Comparison of ENCODE assay signal across 9 mouse cellular contexts in genomic region chr2:127608234-127608633, GRCm38 (mm10). TPM values are rescaled to one million over a fixed set of nuclear protein-coding genes. Genes with fewer than 3 reads are reported as not detected.
DNase-seq lines count a peak whose midpoint lies in the region; ATAC-seq and TF ChIP-seq lines count a peak whose summit lies in the region.
"Had no signal": no experiment of that assay in that cellular context is flagged by ENCODE, and none has a peak within 500 bp of the region (broad histone marks: within the 10 kb centered on the region; RNA-seq: fewer than 3 reads in every experiment).

No protein-coding gene starts in this region.

- H3K4me3 ChIP-seq in forebrain, embryonic 14.5 days (ENCODE audit: low read depth, low read length): no peak overlapping the region
- H3K4me3 ChIP-seq in forebrain, embryonic 12.5 days (replicated peaks): no peak overlapping the region
- H3K4me3 ChIP-seq in midbrain, embryonic 13.5 days (replicated peaks): no peak overlapping the region
- H3K4me3 ChIP-seq in midbrain, embryonic 10.5 days: no peak overlapping the region
- H3K4me3 ChIP-seq in intestine, embryonic 16.5 days (ENCODE audit: low read length): no peak overlapping the region
- H3K4me3 ChIP-seq in thymus, adult 2 months (ENCODE audit: control insufficient read depth, insufficient read depth, low read length): no peak overlapping the region
- H3K4me3 ChIP-seq: neural tube, embryonic 12.5 days had no signal

- H3K27me3 ChIP-seq in forebrain, embryonic 14.5 days (replicated peaks; ENCODE audit: control insufficient read depth, insufficient read depth, low read length): no peaks in the 10 kb centered on the region
- no peaks in the 10 kb centered on the region for H3K27me3 ChIP-seq in forebrain, embryonic 12.5 days
- H3K27me3 ChIP-seq in midbrain, embryonic 13.5 days: no peaks in the 10 kb centered on the region
- no peaks in the 10 kb centered on the region for H3K27me3 ChIP-seq in midbrain, embryonic 10.5 days (ENCODE audit: low read depth, poor library complexity, severe bottlenecking)
- H3K27me3 ChIP-seq in intestine, embryonic 16.5 days (replicated peaks; ENCODE audit: control insufficient read depth, insufficient read depth, low read length): no peaks in the 10 kb centered on the region
- no peaks in the 10 kb centered on the region for H3K27me3 ChIP-seq in thymus, adult 2 months (ENCODE audit: control insufficient read depth, insufficient read depth, low read length)
- H3K27me3 ChIP-seq: neural tube, embryonic 12.5 days had no signal

- H3K36me3 ChIP-seq in forebrain, embryonic 14.5 days (ENCODE audit: control insufficient read depth, insufficient read depth, low read length): peaks cover 29% of the 10 kb centered on the region
- H3K36me3 ChIP-seq in forebrain, embryonic 12.5 days (replicated peaks): peaks cover 29% of the 10 kb centered on the region
- H3K36me3 ChIP-seq in midbrain, embryonic 13.5 days: peaks cover 35% of the 10 kb centered on the region
- peaks cover 37% of the 10 kb centered on the region for H3K36me3 ChIP-seq in midbrain, embryonic 10.5 days
- H3K36me3 ChIP-seq in intestine, embryonic 16.5 days (ENCODE audit: control insufficient read depth, insufficient read depth, low read length): peaks cover 7% of the 10 kb centered on the region
- H3K36me3 ChIP-seq in thymus, adult 2 months (ENCODE audit: control insufficient read depth, insufficient read depth, low read length): peaks cover 10% of the 10 kb centered on the region

- ATAC-seq in forebrain, embryonic 14.5 days: peak; percentile 32; the same call in 1 of the 2 replicates
- no peak; the same call in 1 of the 2 replicates for ATAC-seq in forebrain, embryonic 12.5 days (ENCODE audit: low FRiP score)
- ATAC-seq in midbrain, embryonic 13.5 days: 0 out of 2 replicates have a peak, but pooled peaks have one; percentile 30
- 0 out of 2 replicates have a peak, but pooled peaks have one; percentile 26 for ATAC-seq in intestine, embryonic 16.5 days

- no peaks in the 10 kb centered on the region for H3K4me1 ChIP-seq in forebrain, embryonic 14.5 days (ENCODE audit: control insufficient read depth, insufficient read depth, low read length)
- H3K4me1 ChIP-seq in forebrain, embryonic 12.5 days: peaks cover 9% of the 10 kb centered on the region
- 0 out of 2 replicates have a peak, but pooled peaks cover 3% of the 10 kb centered on the region for H3K4me1 ChIP-seq in midbrain, embryonic 13.5 days (replicated peaks)
- peaks cover 33% of the 10 kb centered on the region for H3K4me1 ChIP-seq in midbrain, embryonic 10.5 days
- H3K4me1 ChIP-seq in intestine, embryonic 16.5 days (ENCODE audit: control insufficient read depth, insufficient read depth, low read length): no peaks in the 10 kb centered on the region
- H3K4me1 ChIP-seq in thymus, adult 2 months (replicated peaks; ENCODE audit: control insufficient read depth, insufficient read depth, low read length): no peaks in the 10 kb centered on the region

- no peak overlapping the region for H3K9ac ChIP-seq in forebrain, embryonic 14.5 days (ENCODE audit: low read length)
- no peak overlapping the region for H3K9ac ChIP-seq in forebrain, embryonic 12.5 days
- no peak overlapping the region for H3K9ac ChIP-seq in midbrain, embryonic 13.5 days (replicated peaks)
- no peak overlapping the region for H3K9ac ChIP-seq in intestine, embryonic 16.5 days (ENCODE audit: low read depth, low read length)
- H3K9ac ChIP-seq: neural tube, embryonic 12.5 days had no signal

- no peak for TF ChIP-seq POLR2A in thymus, adult 2 months (IDR thresholded peaks at IDR 0.05; ENCODE audit: control insufficient read depth, extremely low read depth, insufficient read depth, low read length, poor library complexity)

- WGBS in forebrain, embryonic 14.5 days: 47% methylated on average over 3 of the region's 3 CpGs
- WGBS in forebrain, embryonic 12.5 days: 38% methylated on average over 3 of the region's 3 CpGs
- WGBS in midbrain, embryonic 13.5 days: 50% methylated on average over 3 of the region's 3 CpGs
- WGBS in midbrain, embryonic 10.5 days: 44% methylated on average over 3 of the region's 3 CpGs
- 40% methylated on average over 3 of the region's 3 CpGs for WGBS in intestine, embryonic 16.5 days
- 48% methylated on average over 3 of the region's 3 CpGs for WGBS in thymus, adult 2 months

- H3K4me2 ChIP-seq in forebrain, embryonic 14.5 days (ENCODE audit: low read length): no peak overlapping the region
- no peak overlapping the region for H3K4me2 ChIP-seq in forebrain, embryonic 12.5 days
- no peak overlapping the region for H3K4me2 ChIP-seq in midbrain, embryonic 13.5 days (replicated peaks)
- H3K4me2 ChIP-seq in intestine, embryonic 16.5 days (ENCODE audit: low read depth, low read length): no peak overlapping the region
- H3K4me2 ChIP-seq: neural tube, embryonic 12.5 days had no signal

- H3K9me3 ChIP-seq in forebrain, embryonic 14.5 days (replicated peaks; ENCODE audit: control insufficient read depth, low read length): no peaks in the 10 kb centered on the region
- no peaks in the 10 kb centered on the region for H3K9me3 ChIP-seq in forebrain, embryonic 12.5 days
- H3K9me3 ChIP-seq in midbrain, embryonic 13.5 days: no peaks in the 10 kb centered on the region
- no peaks in the 10 kb centered on the region for H3K9me3 ChIP-seq in midbrain, embryonic 10.5 days (replicated peaks)
- H3K9me3 ChIP-seq in intestine, embryonic 16.5 days (ENCODE audit: control insufficient read depth, low read length): no peaks in the 10 kb centered on the region
- H3K9me3 ChIP-seq: neural tube, embryonic 12.5 days had no signal

- TF ChIP-seq CTCF in thymus, adult 2 months (IDR thresholded peaks at IDR 0.05; ENCODE audit: borderline replicate concordance, control insufficient read depth, extremely low read depth, insufficient read depth, low read length, poor library complexity): no peak

- DNase-seq in forebrain, embryonic 14.5 days (ENCODE audit: low spot score): peak; percentile 83
- no peak for DNase-seq in midbrain, embryonic 10.5 days (ENCODE audit: low spot score)
- DNase-seq in telencephalon, adult 2 months (ENCODE audit: low read depth, low spot score): peak; percentile 61
- no peak for DNase-seq in thymus, adult 2 months
- no peak for DNase-seq in spleen, adult 18-20 months

- no peak overlapping the region for H3K27ac ChIP-seq in forebrain, embryonic 14.5 days (ENCODE audit: low read depth, low read length)
- H3K27ac ChIP-seq in forebrain, embryonic 12.5 days: no peak overlapping the region
- H3K27ac ChIP-seq in midbrain, embryonic 13.5 days: no peak overlapping the region
- no peak overlapping the region for H3K27ac ChIP-seq in midbrain, embryonic 10.5 days (replicated peaks)
- H3K27ac ChIP-seq in intestine, embryonic 16.5 days (ENCODE audit: low read length): no peak overlapping the region
- H3K27ac ChIP-seq in thymus, adult 2 months (ENCODE audit: control insufficient read depth, insufficient read depth, low read length): no peak overlapping the region
- H3K27ac ChIP-seq: neural tube, embryonic 12.5 days had no signal

RNA-seq across cellular contexts. Expression of gene Mrps5, which starts 21.2 kb away (rescaled TPM):
- 156 and 172 TPM in 2 replicates for polyA plus RNA-seq in forebrain, embryonic 14.5 days (2014; fragmentation: Nextera tagmentation; extraction: Ambion mirVana)
- polyA plus RNA-seq in forebrain, embryonic 12.5 days (2016; fragmentation: Nextera tagmentation; extraction: Ambion mirVana): 175 and 179 TPM in 2 replicates
- 156 and 172 TPM in 2 replicates for polyA plus RNA-seq in midbrain, embryonic 13.5 days (2015; fragmentation: Nextera tagmentation; extraction: Ambion mirVana)
- 169 and 178 TPM in 2 replicates for polyA plus RNA-seq in midbrain, embryonic 10.5 days (2016; fragmentation: Nextera tagmentation; extraction: Ambion mirVana)
- 142 and 162 TPM in 2 replicates for polyA plus RNA-seq in intestine, embryonic 16.5 days (2015; fragmentation: Nextera tagmentation; extraction: Ambion mirVana)
- polyA plus RNA-seq in thymus, adult 2 months (2012; rRNA removed): 84.0 and 91.9 TPM in 2 replicates

RNA-seq across cellular contexts. Expression of gene Zfp661, which starts 21.3 kb away (rescaled TPM):
- polyA plus RNA-seq in forebrain, embryonic 14.5 days (2014; fragmentation: Nextera tagmentation; extraction: Ambion mirVana): 9.1 and 9.4 TPM in 2 replicates
- 8.0 and 8.4 TPM in 2 replicates for polyA plus RNA-seq in forebrain, embryonic 12.5 days (2016; fragmentation: Nextera tagmentation; extraction: Ambion mirVana)
- polyA plus RNA-seq in midbrain, embryonic 13.5 days (2015; fragmentation: Nextera tagmentation; extraction: Ambion mirVana): 7.9 and 9.8 TPM in 2 replicates
- 7.6 and 9.6 TPM in 2 replicates for polyA plus RNA-seq in midbrain, embryonic 10.5 days (2016; fragmentation: Nextera tagmentation; extraction: Ambion mirVana)
- 2.7 and 3.0 TPM in 2 replicates for polyA plus RNA-seq in intestine, embryonic 16.5 days (2015; fragmentation: Nextera tagmentation; extraction: Ambion mirVana)
- 2.3 and 3.2 TPM in 2 replicates for polyA plus RNA-seq in thymus, adult 2 months (2012; rRNA removed)

RNA-seq across cellular contexts. Expression of gene Mal, which starts 48.3 kb away (rescaled TPM):
- 0.80 and 1.1 TPM in 2 replicates for polyA plus RNA-seq in forebrain, embryonic 14.5 days (2014; fragmentation: Nextera tagmentation; extraction: Ambion mirVana)
- 0.54 and 0.73 TPM in 2 replicates for polyA plus RNA-seq in forebrain, embryonic 12.5 days (2016; fragmentation: Nextera tagmentation; extraction: Ambion mirVana)
- polyA plus RNA-seq in midbrain, embryonic 13.5 days (2015; fragmentation: Nextera tagmentation; extraction: Ambion mirVana): 0.89 and 1.4 TPM in 2 replicates
- 0.62 and 1.0 TPM in 2 replicates for polyA plus RNA-seq in midbrain, embryonic 10.5 days (2016; fragmentation: Nextera tagmentation; extraction: Ambion mirVana)
- polyA plus RNA-seq in intestine, embryonic 16.5 days (2015; fragmentation: Nextera tagmentation; extraction: Ambion mirVana): 0.65 and 1.3 TPM in 2 replicates
- polyA plus RNA-seq in thymus, adult 2 months (2012; rRNA removed): 0.37 and 1.2 TPM in 2 replicates

Comparison
In these comparisons a context has a peak if more than half of its experiments do, and no peak if none do; other contexts are left out.
1. DNase-seq: peak in forebrain, embryonic 14.5 days (single experiment) and telencephalon, adult 2 months (single experiment); none in midbrain, embryonic 10.5 days (single experiment), thymus, adult 2 months (single experiment) and spleen, adult 18-20 months (0 of 2).